Mouse (Mus musculus) heart, embryonic 10.5 days (tissue): ENCODE data around the gene Serpina12. TPM values are rescaled to one million over a fixed set of nuclear protein-coding genes. Genes with fewer than 3 reads are reported as not detected.

Experiments used
- DNase-seq: peaks from one replicate; pipeline ENCODE4 v3.0.0-alpha.2; 2017; ENCODE audit warnings: low spot score
- H3K27ac ChIP-seq: fragments of 300-500 bp; sonication (generic); 2 replicates; pipeline ENCODE4 v1.5.1; 2016; ENCODE audit warnings: mild to moderate bottlenecking
- H3K27me3 ChIP-seq: fragments of 300-500 bp; sonication (generic); 2 replicates; pipeline ENCODE4 v1.6.1; 2016; ENCODE audit warnings: mild to moderate bottlenecking; ENCODE audit not compliant: poor library complexity, insufficient read depth, severe bottlenecking
- H3K36me3 ChIP-seq: fragments of 300-500 bp; sonication (generic); 2 replicates; pipeline ENCODE4 v1.6.1; 2016; ENCODE audit warnings: mild to moderate bottlenecking, moderate library complexity
- H3K4me1 ChIP-seq: fragments of 300-500 bp; sonication (generic); 2 replicates; pipeline ENCODE4 v1.6.1; 2016; ENCODE audit warnings: mild to moderate bottlenecking
- H3K4me3 ChIP-seq: fragments of 300-500 bp; sonication (generic); 2 replicates; pipeline ENCODE4 v1.5.1; 2016; ENCODE audit warnings: mild to moderate bottlenecking, moderate library complexity
- H3K9me3 ChIP-seq: fragments of 300-500 bp; sonication (generic); 2 replicates; pipeline ENCODE4 v1.6.1; 2016; ENCODE audit warnings: mild to moderate bottlenecking, moderate library complexity
- WGBS: fragments of 180-500 bp; shearing (Covaris S2); methylation state at CpG from one replicate; pipeline ENCODE4 v1.1.7; 2016; 5-methylcytosine and 5-hydroxymethylcytosine counted together
- polyA plus RNA-seq: library from polyadenylated mRNA; unstranded; fragments of >200 nt; fragmentation: Nextera tagmentation; extraction: Ambion mirVana; gene quantifications from 2 replicates; pipeline ENCODE4 v1.2.1, GENCODE M21; 2016

Gene Serpina12
- polyA plus RNA-seq, 1 experiment from 2014 or later: not detected

- H3K36me3 ChIP-seq: no peaks in the 10 kb centered on the region
- H3K4me3 ChIP-seq: no peak overlapping the region
- peaks cover 10% of the 10 kb centered on the region; the same call in 1 of the 2 replicates for H3K27me3 ChIP-seq
- no peaks in the 10 kb centered on the region; the same call in 1 of the 2 replicates for H3K9me3 ChIP-seq
- H3K4me1 ChIP-seq: no peaks in the 10 kb centered on the region
- WGBS: 86% methylated on average over 3 of the region's 3 CpGs
- no peak overlapping the region for H3K27ac ChIP-seq
- DNase-seq: no peak
These were observed 43.6 kb downstream of the Serpina12 start for GRCm38 (mm10) chr12:104000594-104000993.

DNA sequence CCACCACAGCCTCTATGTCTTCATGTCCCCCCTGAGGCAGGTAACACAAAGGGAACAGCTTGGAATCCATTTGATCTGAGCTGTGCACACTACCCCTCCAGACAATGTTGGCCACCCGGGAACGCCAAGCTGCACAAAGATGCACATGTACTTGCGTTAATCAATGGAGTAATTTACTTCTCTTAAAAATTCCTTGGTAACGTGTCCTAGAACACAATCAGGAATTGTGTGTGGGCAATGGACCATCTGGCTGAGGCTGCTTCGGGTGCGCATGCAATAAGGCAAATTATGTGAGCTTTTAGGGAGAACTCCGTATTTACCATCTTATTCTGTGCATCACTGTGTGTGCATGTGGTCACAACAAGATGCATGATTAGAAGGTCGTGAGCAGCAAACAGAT lies 44.6 kb downstream of the Serpina12 start:
- Histone ChIP-seq H3K36me3 (no peaks in the 10 kb centered on the region), H3K27me3 (peaks cover 10% of the 10 kb centered on the region; the same call in 1 of the 2 replicates), H3K4me1 (no peaks in the 10 kb centered on the region), H3K4me3 (no peak overlapping the region), H3K27ac (no peak overlapping the region), H3K9me3 (no peaks in the 10 kb centered on the region; the same call in 1 of the 2 replicates)
- no peak for DNase-seq
- 90% methylated on average over 8 of the region's 8 CpGs for WGBS

GRCm38 (mm10) chr12:103996513-103996912 lies 47.7 kb downstream of the Serpina12 start:
- 58% methylated on average over 2 of the region's 2 CpGs for WGBS
- Histone ChIP-seq H3K4me3 (no peak overlapping the region), H3K27ac (no peak overlapping the region), H3K27me3 (peaks cover 19% of the 10 kb centered on the region; the same call in 1 of the 2 replicates), H3K4me1 (no peaks in the 10 kb centered on the region), H3K9me3 (no peaks in the 10 kb centered on the region), H3K36me3 (no peaks in the 10 kb centered on the region)
- no peak for DNase-seq

GRCm38 (mm10) chr12:103995292-103996072 lies 48.8 kb downstream of the Serpina12 start:
- peaks cover 19% of the 10 kb centered on the region; the same call in 1 of the 2 replicates for H3K27me3 ChIP-seq
- no peaks in the 10 kb centered on the region for H3K9me3 ChIP-seq
- WGBS: 45% methylated on average over 5 of the region's 5 CpGs
- no peak overlapping the region for H3K27ac ChIP-seq
- no peaks in the 10 kb centered on the region for H3K36me3 ChIP-seq
- no peaks in the 10 kb centered on the region for H3K4me1 ChIP-seq
- H3K4me3 ChIP-seq: no peak overlapping the region
- no peak for DNase-seq

DNA sequence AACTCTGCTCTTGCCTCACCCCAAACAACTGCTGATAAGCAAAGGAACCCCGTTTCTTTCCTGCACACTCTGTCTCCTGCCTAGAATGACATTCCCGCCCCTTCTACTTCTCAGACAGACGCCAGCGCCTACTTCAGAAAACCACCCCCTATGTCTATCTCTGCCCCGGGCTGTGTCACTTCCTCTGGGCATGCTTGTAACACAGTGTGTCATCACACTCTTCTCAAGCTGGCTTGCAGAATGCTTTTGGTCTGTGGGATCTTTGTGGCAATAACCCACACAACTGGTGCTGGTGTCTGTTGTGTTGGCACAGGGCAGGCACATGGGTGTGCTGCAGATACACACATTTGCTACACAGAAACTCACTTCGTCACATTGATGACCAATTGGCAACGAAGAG lies 51.3 kb downstream of the Serpina12 start:
- Histone ChIP-seq H3K27ac (no peak overlapping the region), H3K36me3 (no peaks in the 10 kb centered on the region), H3K4me3 (no peak overlapping the region), H3K9me3 (no peaks in the 10 kb centered on the region), H3K4me1 (no peaks in the 10 kb centered on the region), H3K27me3 (peaks cover 27% of the 10 kb centered on the region; the same call in 1 of the 2 replicates)
- no peak for DNase-seq
- 54% methylated on average over 7 of the region's 7 CpGs for WGBS

DNA sequence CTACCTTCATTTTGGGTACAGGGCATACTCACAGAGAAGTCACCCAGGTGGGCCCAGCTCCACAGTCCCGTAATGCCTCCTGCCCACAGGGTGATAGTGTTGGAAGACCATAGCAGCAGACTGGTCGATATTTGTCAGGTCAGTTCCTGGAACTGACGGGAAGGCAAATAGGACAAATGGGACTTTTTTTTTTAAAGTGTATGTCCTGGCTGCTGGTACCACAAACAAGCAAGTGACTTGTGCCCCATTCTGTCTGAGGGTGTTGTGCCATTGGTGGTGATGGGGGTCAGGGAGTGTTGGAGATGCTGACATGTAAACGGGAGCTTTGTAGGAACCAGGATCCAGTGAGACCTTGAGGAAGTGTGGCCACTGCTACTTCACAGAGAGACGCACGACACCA lies 54.4 kb downstream of the Serpina12 start, which contains the start of gene Serpina11:
TSS of gene Serpina11 (minus strand) at position 101 of the 400 bp plus-strand sequence.
- no peak for DNase-seq
- 83% methylated on average over 6 of the region's 6 CpGs for WGBS
- Histone ChIP-seq H3K27me3 (peaks cover 17% of the 10 kb centered on the region; the same call in 1 of the 2 replicates), H3K4me3 (no peak within 1 kb of the TSS), H3K4me1 (no peaks in the 10 kb centered on the region), H3K27ac (no peak within 1 kb of the TSS), H3K36me3 (no peaks in the 10 kb centered on the region), H3K9me3 (no peaks in the 10 kb centered on the region)

DNA sequence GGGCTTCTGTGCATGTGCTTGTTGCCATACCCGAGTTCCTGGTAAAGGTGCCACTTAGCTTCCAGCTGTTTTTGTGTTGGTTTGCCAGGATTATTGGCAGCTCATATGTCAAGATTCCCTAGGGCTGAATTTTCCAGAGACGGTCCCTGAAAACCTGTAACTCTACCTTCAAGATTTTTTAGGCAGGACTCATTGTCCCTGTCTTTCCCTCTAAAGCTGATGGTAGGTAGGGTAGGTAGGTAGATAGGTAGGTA lies 54.8 kb downstream of the Serpina12 start:
- WGBS: 62% methylated on average over 2 of the region's 2 CpGs
- no peaks in the 10 kb centered on the region for H3K4me1 ChIP-seq
- H3K9me3 ChIP-seq: no peaks in the 10 kb centered on the region
- H3K27me3 ChIP-seq: peaks cover 15% of the 10 kb centered on the region; the same call in 1 of the 2 replicates
- H3K36me3 ChIP-seq: no peaks in the 10 kb centered on the region
- no peak for DNase-seq
- no peak overlapping the region for H3K4me3 ChIP-seq
- H3K27ac ChIP-seq: no peak overlapping the region

- no peak overlapping the region for H3K27ac ChIP-seq
- H3K27me3 ChIP-seq: peaks cover 13% of the 10 kb centered on the region; the same call in 1 of the 2 replicates
- no peaks in the 10 kb centered on the region for H3K9me3 ChIP-seq
- H3K4me3 ChIP-seq: no peak overlapping the region
- DNase-seq: no peak
- H3K4me1 ChIP-seq: no peaks in the 10 kb centered on the region
- H3K36me3 ChIP-seq: no peaks in the 10 kb centered on the region
- 57% methylated on average over 14 of the region's 14 CpGs for WGBS
These were observed 55.3 kb downstream of the Serpina12 start for GRCm38 (mm10) chr12:103988754-103989513.

DNA sequence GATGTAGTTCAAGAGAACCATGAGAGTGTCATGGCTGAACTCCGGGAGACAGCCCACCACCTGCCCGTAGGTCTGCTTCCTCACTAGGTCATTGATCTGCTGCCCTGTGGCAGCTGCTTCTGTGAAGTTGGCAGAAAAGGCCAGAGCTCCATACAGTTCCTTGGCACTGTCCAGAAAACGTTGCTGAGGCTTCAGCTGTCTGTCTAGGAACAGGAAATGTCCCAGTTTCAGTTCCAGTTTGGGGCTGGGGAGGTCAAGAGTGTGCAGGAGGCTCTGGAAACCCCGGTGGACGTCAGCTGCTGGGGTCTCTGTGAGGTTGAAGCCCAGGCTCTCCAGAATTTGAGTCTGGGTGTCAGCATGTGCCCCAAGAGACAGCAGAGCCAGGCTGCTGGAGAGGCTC lies 58.4 kb downstream of the Serpina12 start:
- H3K4me3 ChIP-seq: no peak overlapping the region
- no peaks in the 10 kb centered on the region for H3K9me3 ChIP-seq
- no peak overlapping the region for H3K27ac ChIP-seq
- peaks cover 8% of the 10 kb centered on the region; the same call in 1 of the 2 replicates for H3K27me3 ChIP-seq
- no peaks in the 10 kb centered on the region for H3K36me3 ChIP-seq
- 69% methylated on average over 5 of the region's 5 CpGs for WGBS
- H3K4me1 ChIP-seq: no peaks in the 10 kb centered on the region
- DNase-seq: no peak

DNA sequence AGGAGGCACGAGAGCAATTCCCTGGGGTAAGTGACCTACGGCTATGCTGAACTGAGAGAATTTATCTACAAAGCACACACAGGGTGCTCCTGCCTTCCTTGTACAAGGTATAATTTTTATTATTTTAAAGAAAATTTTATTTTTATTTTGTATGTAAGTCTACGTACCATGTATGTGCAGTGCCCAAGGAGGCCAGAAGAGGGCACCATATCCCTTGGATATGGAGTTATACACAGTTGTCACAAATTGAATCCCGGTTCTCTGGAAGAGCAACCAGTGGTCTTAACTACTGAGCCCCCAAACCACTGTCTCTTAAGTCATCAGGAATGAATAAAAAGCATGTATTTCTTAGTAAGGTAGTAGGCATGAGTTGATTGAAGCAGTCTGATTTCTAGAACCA lies 59.3 kb downstream of the Serpina12 start:
- Histone ChIP-seq H3K4me3 (no peak overlapping the region), H3K4me1 (no peaks in the 10 kb centered on the region), H3K27ac (no peak overlapping the region), H3K9me3 (no peaks in the 10 kb centered on the region), H3K36me3 (no peaks in the 10 kb centered on the region), H3K27me3 (peaks cover 8% of the 10 kb centered on the region; the same call in 1 of the 2 replicates)
- 57% methylated on average over 4 of the region's 4 CpGs for WGBS
- no peak for DNase-seq

DNA sequence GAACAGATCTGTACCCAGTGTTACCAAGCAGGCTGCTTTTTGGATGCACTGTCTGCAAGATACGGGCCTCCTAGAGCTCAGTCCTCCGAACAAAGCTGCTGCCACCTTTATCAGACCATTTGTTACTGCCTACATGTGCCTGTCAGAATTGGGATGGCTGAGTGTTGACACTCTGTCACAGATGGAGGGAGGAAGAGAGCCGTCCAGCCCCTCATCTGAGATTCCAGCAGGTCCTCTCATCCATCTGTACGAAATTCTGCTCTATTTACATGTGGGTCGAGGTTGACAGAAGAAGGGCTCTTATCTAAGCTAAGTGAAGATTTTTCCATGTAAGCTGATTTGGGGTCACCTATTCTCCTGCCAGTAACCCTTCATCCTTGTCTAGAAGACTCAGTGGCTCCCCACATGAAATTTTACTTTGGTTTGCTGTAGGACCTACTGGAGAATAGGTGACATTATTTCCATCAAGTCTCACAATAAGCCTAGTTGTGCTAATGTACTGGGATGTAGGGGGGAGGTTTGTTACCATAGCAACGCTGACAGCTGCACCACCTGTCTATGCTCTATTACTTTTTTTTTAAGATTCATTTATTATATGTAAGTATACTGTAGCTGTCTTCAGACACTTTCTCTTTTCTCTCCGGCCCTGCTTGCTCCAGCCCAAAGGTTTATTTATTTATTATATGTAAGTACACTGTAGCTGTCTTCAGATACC lies 62.4 kb downstream of the Serpina12 start:
- DNase-seq: no peak
- no peaks in the 10 kb centered on the region for H3K9me3 ChIP-seq
- H3K27me3 ChIP-seq: no peaks in the 10 kb centered on the region; the same call in 1 of the 2 replicates
- H3K27ac ChIP-seq: no peak overlapping the region
- 58% methylated on average over 7 of the region's 7 CpGs for WGBS
- no peaks in the 10 kb centered on the region for H3K36me3 ChIP-seq
- H3K4me1 ChIP-seq: no peaks in the 10 kb centered on the region
- H3K4me3 ChIP-seq: no peak overlapping the region
